Mouse (Mus musculus) forebrain, embryonic 13.5 days (tissue): ENCODE results near the gene Pyroxd1. TPM values are rescaled to one million over a fixed set of nuclear protein-coding genes. Genes with fewer than 3 reads are reported as not detected.

ENCODE experiments used
- ATAC-seq: fragments of 200-750 bp; cut with Nextera tagmentation; 2 replicates; pipeline ENCODE4 v1.8.0; 2017
- H3K27ac ChIP-seq: fragments of 300-500 bp; sonication (generic); 2 replicates; pipeline ENCODE4 v1.5.1; 2015; ENCODE audit warnings: inconsistent platforms, mild to moderate bottlenecking, moderate library complexity
- H3K27me3 ChIP-seq: fragments of 300-500 bp; sonication (generic); 2 replicates; pipeline ENCODE4 v1.6.1; 2015; ENCODE audit warnings: mild to moderate bottlenecking, inconsistent platforms
- H3K36me3 ChIP-seq: fragments of 300-500 bp; sonication (generic); 2 replicates; pipeline ENCODE4 v1.6.1; 2015; ENCODE audit warnings: mild to moderate bottlenecking, inconsistent platforms; ENCODE audit not compliant: poor library complexity, severe bottlenecking
- H3K4me1 ChIP-seq: fragments of 300-500 bp; sonication (generic); 2 replicates; pipeline ENCODE4 v1.6.1; 2015; ENCODE audit warnings: inconsistent platforms
- H3K4me2 ChIP-seq: fragments of 300-500 bp; sonication (generic); 2 replicates; pipeline ENCODE4 v1.6.1; 2015; ENCODE audit warnings: inconsistent platforms, mild to moderate bottlenecking, moderate library complexity
- H3K4me3 ChIP-seq: fragments of 300-500 bp; sonication (generic); 2 replicates; pipeline ENCODE4 v1.5.1; 2015; ENCODE audit warnings: mild to moderate bottlenecking, inconsistent platforms
- H3K9ac ChIP-seq: fragments of 300-500 bp; sonication (generic); 2 replicates; pipeline ENCODE4 v1.6.1; 2015; ENCODE audit warnings: mild to moderate bottlenecking, inconsistent platforms
- H3K9me3 ChIP-seq: fragments of 300-500 bp; sonication (generic); replicated peaks from 2 replicates; pipeline ENCODE4 v1.6.1; 2016; ENCODE audit warnings: inconsistent platforms
- WGBS: fragments of 180-500 bp; shearing (Covaris S2); methylation state at CpG from one replicate; pipeline ENCODE4 v1.1.7; 2015; 5-methylcytosine and 5-hydroxymethylcytosine counted together
- polyA plus RNA-seq: library from polyadenylated mRNA; unstranded; fragments of >200 nt; fragmentation: Nextera tagmentation; extraction: Ambion mirVana; gene quantifications from 2 replicates; pipeline ENCODE4 v1.2.1, GENCODE M21; 2015

Pyroxd1 gene
- polyA plus RNA-seq, result 22.0 and 24.9 TPM in 2 replicates

DNA sequence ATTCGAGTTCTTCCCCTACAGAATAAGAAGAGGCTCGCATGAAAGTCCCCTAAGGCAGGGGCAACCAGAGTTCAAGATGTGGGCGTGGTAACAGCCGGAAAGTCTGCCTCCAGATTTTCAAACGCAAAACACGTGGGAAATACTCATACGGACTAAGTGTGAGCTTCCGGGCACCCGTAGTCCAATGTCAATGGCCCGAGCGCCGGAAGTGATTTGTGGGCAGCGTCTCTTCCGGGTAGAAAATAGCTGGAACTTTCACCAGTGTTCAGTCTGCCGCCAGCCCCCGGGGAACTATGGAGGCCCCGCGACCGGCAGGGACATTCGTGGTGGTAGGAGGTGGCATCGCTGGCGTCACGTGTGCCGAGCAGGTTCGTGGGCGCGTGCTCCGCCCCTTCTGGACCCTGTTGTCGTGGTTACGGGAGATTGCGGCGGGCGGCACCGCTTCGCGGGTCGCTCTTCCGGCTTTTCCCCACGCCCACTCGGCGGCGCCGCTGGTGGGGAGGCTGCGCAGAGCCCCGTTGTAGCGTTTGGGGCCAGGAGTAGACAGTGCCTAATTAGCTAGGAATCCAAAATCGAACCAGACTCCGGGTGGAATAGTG, at the start of gene Pyroxd1:
Gene Pyroxd1, plus strand, starts transcription at position 215 of the 599 bp plus-strand sequence.
- Histone ChIP-seq H3K27me3 (no peaks in the 10 kb centered on the region), H3K9me3 (no peaks in the 10 kb centered on the region), H3K36me3 (peaks cover 25% of the 10 kb centered on the region), H3K4me1 (peaks cover 14% of the 10 kb centered on the region), H3K9ac (peak within 1 kb of the TSS; percentile 61), H3K4me3 (peak within 1 kb of the TSS; percentile 64), H3K27ac (peak within 1 kb of the TSS; percentile 75), H3K4me2 (peak within 1 kb of the TSS; percentile 60)
- ATAC-seq, result peak; percentile 97
- WGBS, result 1% methylated on average over 48 of the region's 48 CpGs

DNA sequence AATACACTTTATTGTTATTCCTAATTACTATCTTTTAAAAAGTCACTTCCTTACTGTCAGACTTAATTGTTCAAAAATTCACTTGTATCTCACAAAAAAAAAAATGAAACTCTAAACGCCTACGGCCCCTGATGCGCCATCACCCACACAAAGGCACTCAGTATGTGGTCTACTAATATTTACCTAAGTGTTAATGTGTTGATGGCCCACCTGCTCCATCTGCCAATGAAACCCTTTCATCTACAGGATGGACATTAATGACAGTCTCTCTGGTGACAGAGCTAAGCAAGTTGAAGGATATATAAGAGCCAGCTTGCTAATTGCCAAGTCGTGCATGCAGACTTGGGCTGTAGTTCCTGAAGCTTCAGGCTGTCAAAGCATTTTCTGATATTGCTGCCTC, 47.4 kb upstream of the Pyroxd1 start, which contains the start of gene Iapp:
Gene Iapp, plus strand, starts transcription at position 326 of the 400 bp plus-strand sequence.
- WGBS, result 62% methylated on average over 4 of the region's 4 CpGs

GRCm38 (mm10) chr6:142305076-142305475, 40.4 kb upstream of the Pyroxd1 start:
- H3K36me3 ChIP-seq, result no peaks in the 10 kb centered on the region
- no peak overlapping the region for H3K4me2 ChIP-seq
- H3K4me1 ChIP-seq, result no peaks in the 10 kb centered on the region
- no peak overlapping the region for H3K9ac ChIP-seq
- no peak overlapping the region for H3K4me3 ChIP-seq
- no peaks in the 10 kb centered on the region for H3K27me3 ChIP-seq
- H3K9me3 ChIP-seq, result 0 out of 2 replicates have a peak, but pooled peaks cover 4% of the 10 kb centered on the region
- no peak for ATAC-seq
- H3K27ac ChIP-seq, result no peak overlapping the region

More for the DNA sequence above, 47.4 kb upstream of the Pyroxd1 start, which contains the start of gene Iapp:
- Histone ChIP-seq H3K36me3 (no peaks in the 10 kb centered on the region), H3K9ac (no peak within 1 kb of the TSS), H3K4me2 (no peak within 1 kb of the TSS), H3K4me3 (no peak within 1 kb of the TSS), H3K9me3 (no peaks in the 10 kb centered on the region), H3K27ac (no peak within 1 kb of the TSS), H3K27me3 (no peaks in the 10 kb centered on the region), H3K4me1 (no peaks in the 10 kb centered on the region)
- no peak for ATAC-seq

DNA sequence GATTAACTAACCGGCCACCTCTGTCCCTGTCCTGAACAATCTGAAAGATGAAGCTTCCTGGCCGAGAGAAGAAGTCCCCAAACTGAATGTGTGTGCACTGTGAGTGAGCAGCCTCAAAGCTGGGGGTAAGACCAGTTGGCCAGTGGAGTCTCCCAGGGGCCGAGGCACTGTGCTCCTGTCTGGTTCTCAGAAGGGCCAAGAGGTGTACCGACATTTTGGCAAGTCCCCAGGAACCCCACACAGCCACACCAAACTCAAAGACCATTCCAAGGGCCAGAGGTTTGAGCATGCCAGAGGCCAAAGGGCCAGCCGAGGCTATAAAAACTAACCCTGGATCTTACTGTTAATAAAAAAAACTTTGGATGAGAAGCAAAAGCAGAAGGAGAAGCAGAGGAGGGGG, 31.2 kb upstream of the Pyroxd1 start:
- WGBS, result 87% methylated on average over 5 of the region's 5 CpGs
- Histone ChIP-seq H3K9ac (no peak overlapping the region), H3K36me3 (no peaks in the 10 kb centered on the region)

DNA sequence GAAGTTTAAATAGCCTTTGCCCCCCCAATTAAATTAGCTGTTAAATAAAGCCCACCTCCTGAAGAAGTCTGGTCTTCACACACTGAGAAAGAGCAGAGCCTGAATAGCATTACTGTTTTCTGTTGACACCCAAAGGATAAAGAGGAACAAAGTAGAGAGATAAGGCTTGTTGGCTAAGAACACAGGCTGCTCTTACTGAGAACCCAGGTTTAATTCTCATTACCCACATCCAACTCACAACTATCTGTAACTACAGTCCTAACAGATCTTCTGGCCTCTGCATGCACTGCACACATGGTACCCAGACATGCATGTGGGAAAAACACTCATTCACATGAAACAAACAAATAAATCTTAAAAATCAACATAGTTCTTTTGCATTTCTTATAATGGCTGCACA, 28.3 kb upstream of the Pyroxd1 start:
- no peak for ATAC-seq
- Histone ChIP-seq H3K9ac (no peak overlapping the region), H3K27ac (no peak overlapping the region), H3K4me2 (no peak overlapping the region), H3K27me3 (no peaks in the 10 kb centered on the region), H3K36me3 (no peaks in the 10 kb centered on the region), H3K4me1 (no peaks in the 10 kb centered on the region), H3K4me3 (no peak overlapping the region), H3K9me3 (no peaks in the 10 kb centered on the region)

More for the DNA sequence above, 31.2 kb upstream of the Pyroxd1 start:
- Histone ChIP-seq H3K27me3 (no peaks in the 10 kb centered on the region), H3K27ac (no peak overlapping the region), H3K9me3 (0 out of 2 replicates have a peak, but pooled peaks cover 4% of the 10 kb centered on the region), H3K4me2 (no peak overlapping the region), H3K4me3 (no peak overlapping the region), H3K4me1 (no peaks in the 10 kb centered on the region)
- no peak for ATAC-seq

DNA sequence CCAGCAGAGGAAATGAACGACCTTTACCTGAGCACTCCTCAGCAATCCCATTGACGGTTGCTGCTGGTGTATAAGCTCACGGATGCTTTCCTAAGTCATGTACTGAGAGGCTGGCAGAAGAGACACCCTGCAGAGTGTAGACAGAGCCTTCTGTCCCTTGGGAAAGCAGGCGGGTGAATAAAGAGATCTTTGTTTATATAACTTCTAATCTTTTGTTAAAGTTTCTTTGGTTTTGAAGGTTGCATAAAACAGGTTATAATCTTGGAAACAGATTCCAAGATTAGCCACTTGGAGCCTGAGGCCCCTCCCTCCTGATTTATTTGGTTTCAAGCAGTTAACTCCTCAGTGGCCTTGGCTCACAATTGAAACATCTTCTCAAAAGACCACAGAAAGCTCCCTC, 22.6 kb upstream of the Pyroxd1 start, which contains the start of gene Slco1a5:
Gene Slco1a5, minus strand, starts transcription at position 101 of the 400 bp plus-strand sequence.
- H3K36me3 ChIP-seq, result no peaks in the 10 kb centered on the region
- H3K4me3 ChIP-seq, result no peak within 1 kb of the TSS
- H3K27ac ChIP-seq, result no peak within 1 kb of the TSS
- WGBS, result 3% methylated on average over 4 of the region's 4 CpGs
- no peak for ATAC-seq
- no peaks in the 10 kb centered on the region for H3K27me3 ChIP-seq
- no peaks in the 10 kb centered on the region for H3K9me3 ChIP-seq
- H3K9ac ChIP-seq, result no peak within 1 kb of the TSS
- H3K4me1 ChIP-seq, result peaks cover 6% of the 10 kb centered on the region; the same call in 1 of the 2 replicates
- no peak within 1 kb of the TSS for H3K4me2 ChIP-seq

- ATAC-seq, result no peak
- 82% methylated on average over 3 of the region's 3 CpGs for whole genome bisulfite sequencing
- Histone ChIP-seq H3K27ac (no peak overlapping the region), H3K36me3 (no peaks in the 10 kb centered on the region), H3K4me3 (no peak overlapping the region), H3K27me3 (no peaks in the 10 kb centered on the region), H3K4me1 (peaks cover 6% of the 10 kb centered on the region; the same call in 1 of the 2 replicates), H3K4me2 (no peak overlapping the region), H3K9ac (no peak overlapping the region), H3K9me3 (no peaks in the 10 kb centered on the region)
These were observed 18.9 kb upstream of the Pyroxd1 start for GRCm38 (mm10) chr6:142326598-142326997.

DNA sequence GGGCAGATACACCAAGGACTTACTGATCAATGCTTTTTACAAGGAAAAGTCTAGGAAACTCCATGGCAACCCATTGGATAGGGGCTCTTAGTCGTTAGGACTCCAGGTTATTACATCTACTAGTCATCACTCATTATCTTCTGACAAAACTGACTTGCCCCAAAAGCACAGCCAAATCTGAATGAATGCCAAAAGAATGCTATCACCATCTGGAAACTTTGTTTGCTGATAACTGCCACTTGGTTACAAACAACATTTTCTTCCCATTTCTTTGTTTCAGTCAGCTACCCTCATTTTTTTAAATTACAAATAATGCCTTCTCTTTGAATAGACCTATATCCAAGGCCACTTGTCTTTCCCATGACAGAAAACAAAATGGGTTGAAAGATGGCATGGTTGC, 16.3 kb upstream of the Pyroxd1 start:
- no peaks in the 10 kb centered on the region for H3K27me3 ChIP-seq
- no peaks in the 10 kb centered on the region for H3K4me1 ChIP-seq
- WGBS, result 55% methylated on average over 1 of the region's 1 CpGs
- no peak overlapping the region for H3K9ac ChIP-seq
- H3K27ac ChIP-seq, result no peak overlapping the region
- no peak overlapping the region for H3K4me2 ChIP-seq
- no peak for ATAC-seq
- H3K36me3 ChIP-seq, result no peaks in the 10 kb centered on the region
- no peaks in the 10 kb centered on the region for H3K9me3 ChIP-seq
- H3K4me3 ChIP-seq, result no peak overlapping the region

DNA sequence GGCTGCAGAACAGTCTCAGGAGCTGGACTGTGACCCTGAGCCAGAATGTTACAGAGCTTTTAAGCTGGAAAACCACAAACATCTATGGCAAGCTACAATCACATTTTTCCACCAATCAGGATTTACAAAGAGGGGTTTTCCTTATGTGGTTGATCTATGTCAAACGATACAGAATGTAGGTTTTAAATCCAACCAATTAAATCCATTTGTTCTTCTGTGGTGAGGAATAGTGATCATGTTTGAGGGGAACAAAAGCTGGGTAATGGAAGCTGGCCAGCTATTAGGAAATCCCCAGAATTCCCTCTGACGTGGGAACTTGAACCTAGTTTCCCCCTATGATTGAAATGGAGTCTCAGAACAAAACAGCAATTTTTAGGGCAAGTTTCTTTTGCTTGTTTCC, 6.5 kb upstream of the Pyroxd1 start:
- Histone ChIP-seq H3K9me3 (no peaks in the 10 kb centered on the region), H3K9ac (no peak overlapping the region), H3K4me3 (no peak overlapping the region), H3K4me2 (no peak overlapping the region), H3K4me1 (no peaks in the 10 kb centered on the region), H3K27me3 (no peaks in the 10 kb centered on the region), H3K36me3 (no peaks in the 10 kb centered on the region), H3K27ac (no peak overlapping the region)
- 54% methylated on average over 2 of the region's 2 CpGs for WGBS
- ATAC-seq, result no peak

- Histone ChIP-seq H3K27ac (no peak overlapping the region), H3K27me3 (no peaks in the 10 kb centered on the region), H3K4me2 (no peak overlapping the region), H3K9ac (no peak overlapping the region), H3K4me3 (no peak overlapping the region), H3K9me3 (no peaks in the 10 kb centered on the region), H3K36me3 (no peaks in the 10 kb centered on the region), H3K4me1 (no peaks in the 10 kb centered on the region)
- WGBS, result 56% methylated on average over 2 of the region's 2 CpGs
- ATAC-seq, result no peak
These were observed 5.9 kb upstream of the Pyroxd1 start for GRCm38 (mm10) chr6:142339576-142339975.

GRCm38 (mm10) chr6:142343561-142343960, 1.9 kb upstream of the Pyroxd1 start:
- Histone ChIP-seq H3K9ac (no peak overlapping the region), H3K4me3 (no peak overlapping the region), H3K36me3 (peaks cover 7% of the 10 kb centered on the region; the same call in 1 of the 2 replicates), H3K9me3 (no peaks in the 10 kb centered on the region), H3K27ac (no peak overlapping the region), H3K4me1 (peaks cover 14% of the 10 kb centered on the region), H3K4me2 (no peak overlapping the region), H3K27me3 (no peaks in the 10 kb centered on the region)
- no peak for ATAC-seq
- 67% methylated on average over 2 of the region's 2 CpGs for WGBS

GRCm38 (mm10) chr6:142346181-142347110, 992 bp downstream of the Pyroxd1 start:
- Histone ChIP-seq H3K4me1 (peaks cover 14% of the 10 kb centered on the region), H3K4me3 (peak overlapping the region; percentile 64), H3K36me3 (peaks cover 34% of the 10 kb centered on the region), H3K27me3 (no peaks in the 10 kb centered on the region), H3K9me3 (no peaks in the 10 kb centered on the region), H3K27ac (0 out of 2 replicates have a peak overlapping the region, but pooled peaks have one; percentile 75), H3K4me2 (peak overlapping the region; percentile 60), H3K9ac (peak overlapping the region; percentile 61)
- no peak for ATAC-seq
- 63% methylated on average over 12 of the region's 12 CpGs for WGBS
